Mouse (Mus musculus) G1E (cell line): Measurements from ENCODE around the gene Ngdn. TPM values are rescaled to one million over a fixed set of nuclear protein-coding genes. Genes with fewer than 3 reads are reported as not detected.
"Not testable (repeated sequence)": the region's sequence is repeated elsewhere in the genome, so short reads cannot be mapped to it uniquely, and the experiment has no call there.

ENCODE experiments used
- ATAC-seq: 2 replicates; pipeline ENCODE4 v1.8.0; 2016; ENCODE audit warnings: mild to moderate bottlenecking; ENCODE audit not compliant: insufficient number of reproducible peaks, poor library complexity, low FRiP score, severe bottlenecking; ENCODE audit errors: extremely low read depth
- DNase-seq: peaks from one replicate; pipeline ENCODE4 v3.0.0; 2012; ENCODE audit warnings: low spot score
- H3K27me3 ChIP-seq: 2 replicates; pipeline ENCODE4 v1.6.1; 2012; ENCODE audit warnings: mild to moderate bottlenecking, low read length, inconsistent platforms; ENCODE audit not compliant: insufficient read depth
- H3K36me3 ChIP-seq: replicated peaks from 2 replicates; pipeline ENCODE3; 2012; ENCODE audit warnings: mild to moderate bottlenecking, inconsistent platforms
- H3K4me1 ChIP-seq: 2 replicates; pipeline ENCODE4 v1.6.1; 2012; ENCODE audit warnings: low read depth, low read length, inconsistent platforms, mixed read lengths; ENCODE audit not compliant: insufficient read depth
- H3K4me3 ChIP-seq: 2 replicates; pipeline ENCODE4 v1.5.1; 2012; ENCODE audit warnings: low read depth, mild to moderate bottlenecking, inconsistent platforms, low read length, moderate library complexity, mixed read lengths
- H3K9me3 ChIP-seq: replicated peaks from 2 replicates; pipeline ENCODE4 v1.6.1; 2012; ENCODE audit warnings: inconsistent platforms
- CTCF ChIP-seq: IDR thresholded peaks from 2 replicates; pipeline ENCODE4 v1.5.1; 2012; ENCODE audit warnings: low read depth, low read length, inconsistent platforms, mixed read lengths
- GATA1 ChIP-seq: IDR thresholded peaks from 2 replicates; pipeline ENCODE4 v1.6.1; 2012; ENCODE audit warnings: borderline replicate concordance, low read length, inconsistent platforms, mixed read lengths
- GATA2 ChIP-seq: IDR thresholded peaks from 2 replicates; pipeline ENCODE4 v1.6.1; 2012; ENCODE audit warnings: low read depth, low read length, inconsistent platforms, borderline replicate concordance
- POLR2AphosphoS5 ChIP-seq: IDR thresholded peaks from 2 replicates; pipeline ENCODE4 v1.6.1; 2012; ENCODE audit warnings: low read depth, low read length, inconsistent platforms; ENCODE audit not compliant: insufficient replicate concordance
- TAL1 ChIP-seq: conservative IDR thresholded peaks from 2 replicates; pipeline ENCODE4 v1.6.1; 2012; ENCODE audit warnings: low read depth, low read length, inconsistent platforms, mixed read lengths
- polyA plus RNA-seq: library from polyadenylated mRNA; stranded (reverse); fragments of >175 nt; gene quantifications from 2 replicates; pipeline ENCODE4 v1.2.3, GENCODE M21; 2012
- total RNA-seq, 2 experiments: library from RNA; stranded (forward) in 1 of 2; stranded (reverse) in 1 of 2; fragments of 200-1000 nt in 1 of 2; fragments of >200 nt in 1 of 2; fragmentation: Nextera tagmentation in 1 of 2; gene quantifications; 2 replicates each; pipeline ENCODE4 v1.2.3; 2014 to 2017

Ngdn gene
- 55.2 and 64.8 TPM in 2 replicates for total RNA-seq (2014; fragmentation: Nextera tagmentation)
- total RNA-seq (2017) = 62.0 and 78.3 TPM in 2 replicates
- polyA plus RNA-seq = 31.7 and 41.4 TPM in 2 replicates

- peak within 1 kb of the TSS; percentile 81 for H3K4me3 ChIP-seq
Observed at GRCm38 (mm10) chr14:55014991-55015766, at the start of gene Ngdn. Gene Ngdn (plus strand): TSS chr14:55015454.

GRCm38 (mm10) chr14:54965631-54966030 lies 49.6 kb upstream of the Ngdn start:
- no peaks in the 10 kb centered on the region for H3K4me1 ChIP-seq
- peaks cover 30% of the 10 kb centered on the region for H3K27me3 ChIP-seq
- no peak overlapping the region for H3K4me3 ChIP-seq
- no peak for DNase-seq
- H3K36me3 ChIP-seq = no peaks in the 10 kb centered on the region
- no peak for ATAC-seq
- H3K9me3 ChIP-seq = no peaks in the 10 kb centered on the region
- TF ChIP-seq GATA1 (no peak), GATA2 (no peak), POLR2AphosphoS5 (no peak), TAL1 (no peak), CTCF (no peak)

More at GRCm38 (mm10) chr14:55014991-55015766, at the start of gene Ngdn:
- DNase-seq (peak; percentile 98), ATAC-seq (peak; percentile 90)
- Histone ChIP-seq H3K4me1 (peaks cover 18% of the 10 kb centered on the region), H3K9me3 (0 out of 2 replicates have a peak, but pooled peaks cover 2% of the 10 kb centered on the region), H3K27me3 (no peaks in the 10 kb centered on the region), H3K36me3 (peaks cover 35% of the 10 kb centered on the region)
- TF ChIP-seq GATA2 (no peak), GATA1 (no peak)

- H3K27me3 ChIP-seq = peaks cover 33% of the 10 kb centered on the region
- TF ChIP-seq CTCF (no peak), GATA2 (no peak), GATA1 (no peak), TAL1 (no peak), POLR2AphosphoS5 (no peak)
- H3K9me3 ChIP-seq = no peaks in the 10 kb centered on the region
- no peak for ATAC-seq
- H3K4me1 ChIP-seq = no peaks in the 10 kb centered on the region
- H3K4me3 ChIP-seq = no peak within 1 kb of the TSS
- H3K36me3 ChIP-seq = no peaks in the 10 kb centered on the region
- no peak for DNase-seq
Observed at GRCm38 (mm10) chr14:54966320-54966977, 48.8 kb upstream of the Ngdn start, which contains the start of gene Myh6. Gene Myh6 (minus strand): TSS chr14:54966927.

- TF ChIP-seq GATA1 = no peak
- no peak for TF ChIP-seq GATA2
- TF ChIP-seq POLR2AphosphoS5 = no peak
- TF ChIP-seq TAL1 = no peak
- TF ChIP-seq CTCF = no peak
- H3K36me3 ChIP-seq = no peaks in the 10 kb centered on the region
- H3K27me3 ChIP-seq = peaks cover 36% of the 10 kb centered on the region
- ATAC-seq (no peak), DNase-seq (no peak)
- H3K4me1 ChIP-seq = no peaks in the 10 kb centered on the region
- no peak overlapping the region for H3K4me3 ChIP-seq
- no peaks in the 10 kb centered on the region for H3K9me3 ChIP-seq
Observed at GRCm38 (mm10) chr14:54967874-54968273, 47.4 kb upstream of the Ngdn start.

GRCm38 (mm10) chr14:54968344-54968743 lies 46.9 kb upstream of the Ngdn start:
- no peak for ATAC-seq
- Histone ChIP-seq H3K4me3 (no peak overlapping the region), H3K27me3 (peaks cover 39% of the 10 kb centered on the region), H3K9me3 (no peaks in the 10 kb centered on the region), H3K4me1 (no peaks in the 10 kb centered on the region), H3K36me3 (no peaks in the 10 kb centered on the region)
- TF ChIP-seq POLR2AphosphoS5 (no peak), GATA2 (no peak), TAL1 (no peak), GATA1 (no peak), CTCF (no peak)
- no peak for DNase-seq

- not testable (repeated sequence) for DNase-seq, H3K36me3 ChIP-seq, H3K9me3 ChIP-seq, ATAC-seq, H3K4me3 ChIP-seq, H3K4me1 ChIP-seq
- H3K27me3 ChIP-seq = peaks cover 40% of the 10 kb centered on the region
Observed at GRCm38 (mm10) chr14:54972786-54973185, 42.5 kb upstream of the Ngdn start.
